Mouse (Mus musculus) lung, postnatal 0 days (tissue): ENCODE measurements at regions not wholly inside any gene's neighbourhood (a gene's known extent, or its start where the extent isn't known, plus 50 kb on each side); places are given as distances from the start of the nearest gene placed in this dataset.

Experiments
- ATAC-seq: fragments of 200-750 bp; cut with Nextera tagmentation; 2 replicates; pipeline ENCODE4 v1.8.0; 2017; ENCODE audit warnings: moderate library complexity
- DNase-seq: peaks from one replicate; pipeline ENCODE4 v3.0.0-alpha.2; 2016; ENCODE audit warnings: low spot score
- H3K27ac ChIP-seq: fragments of 300-500 bp; sonication (generic); 2 replicates; pipeline ENCODE4 v1.5.1; 2014; ENCODE audit warnings: antibody characterized with exemption, mild to moderate bottlenecking, low read length, mixed read lengths
- H3K27me3 ChIP-seq: fragments of 300-500 bp; sonication (generic); replicated peaks from 2 replicates; pipeline ENCODE4 v1.6.1; 2014; ENCODE audit warnings: low read length, mixed read lengths; ENCODE audit not compliant: insufficient read depth
- H3K36me3 ChIP-seq: fragments of 300-500 bp; sonication (generic); 2 replicates; pipeline ENCODE4 v1.6.1; 2014; ENCODE audit warnings: low read length, mixed read lengths; ENCODE audit not compliant: insufficient read depth
- H3K4me1 ChIP-seq: fragments of 300-500 bp; sonication (generic); 2 replicates; pipeline ENCODE4 v1.6.1; 2014; ENCODE audit warnings: antibody characterized with exemption, low read depth, low read length, mixed read lengths; ENCODE audit not compliant: insufficient read depth
- H3K4me2 ChIP-seq: fragments of 300-500 bp; sonication (generic); replicated peaks from 2 replicates; pipeline ENCODE4 v1.6.1; 2014; ENCODE audit warnings: low read depth, mild to moderate bottlenecking, low read length, moderate library complexity, mixed read lengths
- H3K4me3 ChIP-seq: fragments of 300-500 bp; sonication (generic); 2 replicates; pipeline ENCODE4 v1.5.1; 2014; ENCODE audit warnings: low read depth, low read length
- H3K9ac ChIP-seq: fragments of 300-500 bp; sonication (generic); replicated peaks from 2 replicates; pipeline ENCODE4 v1.6.1; 2014; ENCODE audit warnings: low read depth, mild to moderate bottlenecking
- H3K9me3 ChIP-seq: fragments of 300-500 bp; sonication (generic); 2 replicates; pipeline ENCODE4 v1.6.1; 2016; ENCODE audit warnings: low read length, mixed read lengths
- CTCF ChIP-seq: IDR thresholded peaks from 2 replicates; pipeline ENCODE4 v1.5.1; 2016; ENCODE audit warnings: antibody characterized with exemption, mild to moderate bottlenecking
- EP300 ChIP-seq: IDR thresholded peaks from 2 replicates; pipeline ENCODE4 v1.6.1; 2016; ENCODE audit warnings: antibody characterized with exemption, mild to moderate bottlenecking, control low read depth
- WGBS: fragments of 180-500 bp; shearing (Covaris S2); extraction: QIAGEN DNeasy Blood & Tissue Kit; methylation state at CpG from one replicate; pipeline ENCODE4 v1.1.7; 2014; 5-methylcytosine and 5-hydroxymethylcytosine counted together

GRCm38 (mm10) chr14:89557334-89557733, 1086.1 kb upstream of the Pcdh20 start:
- Histone ChIP-seq H3K36me3 (no peaks in the 10 kb centered on the region), H3K4me2 (no peak overlapping the region), H3K4me1 (no peaks in the 10 kb centered on the region), H3K27ac (no peak overlapping the region), H3K27me3 (no peaks in the 10 kb centered on the region), H3K9me3 (no peaks in the 10 kb centered on the region), H3K4me3 (no peak overlapping the region), H3K9ac (no peak overlapping the region)
- ATAC-seq: no peak
- no peak for DNase-seq
- TF ChIP-seq EP300 (no peak), CTCF (no peak)

- ATAC-seq (no peak), DNase-seq (no peak)
- no peak overlapping the region for H3K9ac ChIP-seq
- H3K27me3 ChIP-seq: no peaks in the 10 kb centered on the region
- H3K4me2 ChIP-seq: no peak overlapping the region
- no peaks in the 10 kb centered on the region for H3K36me3 ChIP-seq
- no peaks in the 10 kb centered on the region for H3K9me3 ChIP-seq
- H3K4me1 ChIP-seq: no peaks in the 10 kb centered on the region
- no peak overlapping the region for H3K27ac ChIP-seq
- WGBS: 67% methylated on average over 2 of the region's 2 CpGs
- H3K4me3 ChIP-seq: no peak overlapping the region
- no peak for TF ChIP-seq CTCF
- no peak for TF ChIP-seq EP300
Measured at GRCm38 (mm10) chr14:89556245-89556644, 1085.0 kb upstream of the Pcdh20 start.

GRCm38 (mm10) chr14:89554127-89554526, 1082.9 kb upstream of the Pcdh20 start:
- TF ChIP-seq CTCF (no peak), EP300 (no peak)
- H3K36me3 ChIP-seq: no peaks in the 10 kb centered on the region
- WGBS: 76% methylated on average over 3 of the region's 3 CpGs
- H3K27me3 ChIP-seq: no peaks in the 10 kb centered on the region
- no peaks in the 10 kb centered on the region for H3K9me3 ChIP-seq
- H3K27ac ChIP-seq: no peak overlapping the region
- H3K9ac ChIP-seq: no peak overlapping the region
- no peak overlapping the region for H3K4me3 ChIP-seq
- no peaks in the 10 kb centered on the region for H3K4me1 ChIP-seq
- DNase-seq (no peak), ATAC-seq (no peak)
- no peak overlapping the region for H3K4me2 ChIP-seq
